Mouse (Mus musculus) 416B (cell line): ENCODE results near the gene Rerg.
"Not testable (repeated sequence)": the region's sequence is repeated elsewhere in the genome, so short reads cannot be mapped to it uniquely, and the experiment has no call there.

Experiments
- DNase-seq: peaks from one replicate; pipeline ENCODE4 v3.0.0; 2011; ENCODE audit warnings: low read depth

The Rerg gene

GRCm38 (mm10) chr6:137076225-137076624 lies 94.1 kb downstream of the Rerg start:
- DNase-seq = no peak

DNA sequence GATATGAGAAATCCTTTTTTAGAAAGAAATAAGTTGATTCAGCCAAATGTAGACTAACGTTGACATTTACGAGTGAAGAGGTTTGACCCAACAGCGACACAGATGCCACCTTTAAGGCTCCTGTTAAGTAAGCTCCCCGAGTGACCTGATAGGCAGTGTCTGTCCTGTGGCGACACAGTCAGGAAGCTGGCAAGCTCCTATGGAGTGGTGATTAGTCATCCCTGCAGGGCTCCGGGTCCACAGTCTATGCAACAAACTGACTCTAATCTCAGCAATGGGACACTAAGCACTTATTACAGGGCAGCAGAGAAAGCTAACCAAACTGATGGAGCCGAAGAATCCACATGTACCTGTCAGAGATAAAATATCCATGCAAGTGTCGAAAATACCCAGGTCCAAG lies 98.0 kb downstream of the Rerg start:
- DNase-seq = peak; percentile 61

- no peak for DNase-seq
Observed at GRCm38 (mm10) chr6:137071466-137071865, 98.8 kb downstream of the Rerg start.

- peak; percentile 63 for DNase-seq
Observed at GRCm38 (mm10) chr6:137065506-137065905, 104.8 kb downstream of the Rerg start.

DNA sequence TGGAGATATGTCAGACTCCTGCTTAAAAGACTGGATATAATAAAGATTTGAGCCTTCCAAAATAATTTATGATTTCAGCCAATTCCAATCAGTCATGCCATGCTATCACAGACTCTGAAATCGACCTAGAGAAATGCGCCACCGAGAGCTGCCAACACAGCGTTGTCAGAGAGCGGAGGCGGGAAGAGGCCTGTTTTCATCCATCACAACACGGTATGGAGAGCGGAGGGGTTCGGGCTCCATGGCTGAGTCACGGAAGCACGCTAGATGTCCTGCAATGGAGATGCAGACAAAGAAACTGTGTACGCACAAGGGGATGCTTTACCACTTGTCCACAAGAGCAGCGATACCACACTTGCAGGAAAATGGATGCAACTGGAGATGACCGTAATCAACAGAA lies 105.5 kb downstream of the Rerg start:
- DNase-seq = no peak

GRCm38 (mm10) chr6:137063239-137063940 lies 106.9 kb downstream of the Rerg start:
- peak; percentile 35 for DNase-seq

GRCm38 (mm10) chr6:137061880-137062531 lies 108.3 kb downstream of the Rerg start:
- DNase-seq = peak; percentile 32

GRCm38 (mm10) chr6:137060595-137060994 lies 109.7 kb downstream of the Rerg start:
- DNase-seq = no peak

DNA sequence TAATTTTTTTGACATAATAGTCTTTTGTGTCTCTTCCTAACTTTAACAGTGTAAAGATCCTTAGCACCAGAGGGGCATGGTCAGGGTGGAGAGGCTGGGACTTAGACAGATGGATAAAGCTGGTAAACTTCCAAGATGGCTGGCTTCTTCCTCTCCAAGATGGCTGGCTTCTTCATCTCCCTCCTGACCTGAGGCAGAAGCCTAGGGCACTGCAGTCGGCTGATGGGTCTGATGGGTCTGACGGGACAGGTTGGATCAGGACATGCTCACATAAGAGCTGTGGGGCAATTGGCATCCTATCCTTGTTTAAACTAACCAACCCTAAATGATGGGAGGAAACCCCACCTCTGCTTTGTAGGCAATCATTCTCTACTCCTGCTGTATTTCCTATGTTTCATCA lies 112.0 kb downstream of the Rerg start:
- DNase-seq = no peak

DNA sequence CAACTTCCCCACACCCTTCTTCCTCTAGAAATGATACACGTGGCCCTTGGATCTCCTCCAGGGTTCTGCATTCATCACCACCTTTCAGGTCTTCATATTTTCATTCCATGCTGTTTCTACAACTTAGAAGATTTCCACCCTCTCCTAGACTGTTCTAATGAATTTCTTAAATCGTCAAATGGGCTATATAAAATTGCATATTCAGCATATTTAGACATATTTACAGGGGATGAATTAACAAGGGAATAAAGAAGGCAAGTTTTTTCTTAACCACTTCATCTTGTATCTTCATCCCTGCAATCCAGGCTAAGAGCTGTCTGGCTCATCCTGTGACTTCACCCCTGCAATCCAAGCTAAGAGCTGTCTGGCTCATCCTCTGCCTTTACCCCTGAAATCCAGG lies 116.2 kb downstream of the Rerg start:
- DNase-seq = no peak

DNA sequence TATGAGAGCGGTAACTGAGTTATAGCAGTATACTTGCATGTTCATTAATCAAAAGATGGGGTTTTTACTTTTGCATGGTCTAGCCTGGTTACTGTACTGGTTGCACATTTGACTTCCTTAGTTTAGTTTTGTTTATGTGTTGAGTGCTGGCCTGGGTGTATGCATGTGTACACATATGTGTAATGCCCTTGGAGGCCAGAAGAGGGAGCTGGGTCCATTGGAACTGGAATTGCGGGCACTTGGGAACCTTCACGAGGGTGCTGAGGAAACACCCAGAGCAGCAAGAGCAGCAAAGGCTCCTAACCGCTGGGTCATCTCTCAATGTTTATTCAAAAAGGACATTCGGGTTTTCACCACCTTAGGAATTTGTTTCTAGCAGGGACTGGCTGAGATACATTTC lies 116.8 kb downstream of the Rerg start:
- DNase-seq = peak; percentile 55

DNA sequence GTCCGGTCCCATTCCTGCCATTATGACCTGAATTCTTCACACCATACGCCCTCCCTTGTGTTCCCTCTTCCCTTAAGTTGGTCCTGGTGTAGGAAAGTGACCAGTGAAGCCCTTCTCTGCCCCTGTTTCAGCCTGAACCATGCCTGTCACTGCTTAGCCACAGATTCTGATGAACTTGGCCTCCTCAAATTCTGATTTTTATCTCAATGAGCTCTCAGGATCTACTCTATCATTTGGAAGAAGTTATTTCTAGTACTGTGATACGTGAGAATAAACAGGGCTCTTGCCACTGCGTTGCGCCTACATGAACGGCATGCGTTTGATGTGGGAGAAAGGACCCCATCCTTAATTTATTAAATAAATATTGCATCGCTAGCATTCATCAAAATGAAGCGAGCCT lies 117.3 kb downstream of the Rerg start:
- DNase-seq = no peak

DNA sequence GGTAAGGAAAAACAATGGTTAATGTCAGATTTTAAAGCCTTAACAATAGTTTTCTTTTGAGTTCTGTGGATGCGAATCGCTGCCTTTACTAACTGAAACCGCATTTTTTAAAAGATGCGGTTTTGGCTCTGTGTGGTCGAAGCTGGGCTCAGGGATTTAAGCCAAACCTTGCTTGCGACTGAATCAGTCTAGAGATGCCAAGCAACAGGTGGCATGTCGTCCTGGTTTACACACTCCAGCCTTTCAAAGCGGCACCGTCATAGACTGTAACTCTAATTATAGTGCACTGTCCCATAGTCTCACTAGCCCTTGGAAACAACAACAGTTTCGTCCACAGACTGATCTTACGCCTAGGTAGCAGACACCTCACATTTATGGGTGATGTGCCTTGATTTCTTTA lies 123.3 kb downstream of the Rerg start:
- DNase-seq = no peak

DNA sequence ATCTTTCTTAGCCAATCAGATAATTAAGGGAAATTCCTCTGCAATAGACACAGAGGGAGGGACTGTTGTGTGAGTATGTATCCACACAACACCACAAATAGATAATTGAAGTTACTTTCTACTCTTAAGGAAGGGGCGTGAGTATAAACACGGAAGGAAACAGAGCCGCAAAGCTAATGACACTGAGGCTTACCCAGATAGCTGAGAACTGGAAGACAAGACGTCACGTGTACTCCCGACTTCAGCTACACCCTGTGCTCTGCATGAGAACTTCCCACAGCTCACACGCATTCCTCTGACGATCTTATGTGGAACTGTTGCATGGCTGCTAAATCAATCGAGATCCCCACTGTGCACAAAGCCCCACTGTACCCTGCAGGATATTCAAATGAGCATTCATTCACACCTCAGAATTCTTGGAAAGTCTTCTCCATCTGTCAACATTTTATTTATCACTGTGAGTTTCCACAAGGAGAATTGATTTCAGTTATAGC lies 125.2 kb downstream of the Rerg start:
- no peak for DNase-seq

DNA sequence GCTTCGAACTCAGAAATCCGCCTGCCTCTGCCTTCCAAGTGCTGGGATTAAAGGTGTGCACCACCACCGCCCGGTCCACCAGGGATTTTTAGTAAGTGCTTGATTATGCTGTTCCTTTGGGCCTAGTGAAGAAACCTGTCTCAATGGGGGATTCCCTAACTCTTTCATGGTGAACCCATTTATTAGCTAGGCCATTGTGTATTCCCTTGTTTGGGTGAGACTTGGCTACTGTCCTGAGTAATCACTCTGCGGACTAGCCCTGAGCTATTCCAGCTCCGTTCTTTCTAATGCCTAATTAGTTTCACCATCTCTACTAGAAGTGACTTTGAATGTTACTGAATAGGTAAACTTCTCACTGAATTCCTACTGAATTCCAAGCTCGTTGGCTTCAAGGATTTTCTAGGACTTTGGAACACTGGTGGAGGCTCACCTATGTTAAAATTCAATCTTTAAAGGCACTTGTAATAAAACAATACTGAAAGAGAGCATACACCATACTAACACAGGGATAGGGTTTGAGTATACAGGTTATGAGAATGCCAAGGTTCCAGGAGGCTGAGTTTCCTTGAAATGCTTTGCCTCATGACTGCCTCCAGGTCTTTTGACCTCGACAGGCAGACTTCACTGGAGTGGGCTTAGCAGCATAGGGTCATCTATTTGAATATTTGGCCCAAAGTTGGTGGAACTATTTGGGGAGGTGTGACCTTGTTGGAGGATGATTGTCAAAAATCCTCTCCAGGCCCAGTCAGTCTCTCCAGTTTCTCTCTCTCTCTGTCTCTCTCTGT lies 134.5 kb downstream of the Rerg start:
- DNase-seq = not testable (repeated sequence)

- DNase-seq = no peak
Observed at GRCm38 (mm10) chr6:137030611-137031097, 139.6 kb downstream of the Rerg start.

- no peak for DNase-seq
Observed at GRCm38 (mm10) chr6:137029931-137030610, 140.2 kb downstream of the Rerg start.

DNA sequence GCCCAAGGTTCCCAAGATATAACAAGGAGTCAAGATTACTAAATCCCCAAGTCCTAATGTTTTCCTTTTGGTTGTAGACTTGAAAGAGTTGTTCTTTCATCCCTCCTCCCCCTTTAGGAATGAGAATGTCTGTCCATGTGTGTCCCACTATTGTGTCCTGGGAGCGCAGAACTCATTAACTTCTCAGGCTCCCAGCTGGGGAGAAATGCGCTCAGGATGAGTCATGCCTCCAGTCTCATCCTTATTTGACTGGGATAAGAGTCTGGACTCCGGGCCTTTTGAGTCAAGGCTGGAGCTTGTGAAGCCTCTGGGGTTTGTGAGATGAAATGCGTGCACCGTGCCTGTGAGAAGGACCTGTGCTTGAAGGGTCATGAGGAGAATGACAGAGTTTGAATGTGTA lies 144.8 kb downstream of the Rerg start:
- no peak for DNase-seq

DNA sequence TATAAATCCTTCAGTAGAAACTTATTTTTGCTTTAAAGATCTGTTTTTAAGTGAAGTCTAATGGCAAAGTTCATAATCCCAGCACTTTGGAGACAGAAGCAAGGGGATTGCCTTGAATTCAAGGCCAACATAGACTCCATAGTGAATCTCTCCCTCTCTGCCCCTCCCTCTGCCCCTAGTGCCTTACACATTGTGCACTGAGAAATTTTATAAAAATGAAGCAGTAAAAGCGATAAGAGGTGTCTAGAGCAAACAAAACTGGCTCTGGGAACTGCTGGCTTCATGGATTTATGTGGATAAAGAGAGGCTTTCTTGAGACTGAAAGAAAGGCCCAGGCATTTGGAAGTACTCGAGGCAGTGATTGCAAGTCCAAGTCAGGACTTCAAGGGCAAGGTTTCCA lies 145.8 kb downstream of the Rerg start:
- DNase-seq = no peak

DNA sequence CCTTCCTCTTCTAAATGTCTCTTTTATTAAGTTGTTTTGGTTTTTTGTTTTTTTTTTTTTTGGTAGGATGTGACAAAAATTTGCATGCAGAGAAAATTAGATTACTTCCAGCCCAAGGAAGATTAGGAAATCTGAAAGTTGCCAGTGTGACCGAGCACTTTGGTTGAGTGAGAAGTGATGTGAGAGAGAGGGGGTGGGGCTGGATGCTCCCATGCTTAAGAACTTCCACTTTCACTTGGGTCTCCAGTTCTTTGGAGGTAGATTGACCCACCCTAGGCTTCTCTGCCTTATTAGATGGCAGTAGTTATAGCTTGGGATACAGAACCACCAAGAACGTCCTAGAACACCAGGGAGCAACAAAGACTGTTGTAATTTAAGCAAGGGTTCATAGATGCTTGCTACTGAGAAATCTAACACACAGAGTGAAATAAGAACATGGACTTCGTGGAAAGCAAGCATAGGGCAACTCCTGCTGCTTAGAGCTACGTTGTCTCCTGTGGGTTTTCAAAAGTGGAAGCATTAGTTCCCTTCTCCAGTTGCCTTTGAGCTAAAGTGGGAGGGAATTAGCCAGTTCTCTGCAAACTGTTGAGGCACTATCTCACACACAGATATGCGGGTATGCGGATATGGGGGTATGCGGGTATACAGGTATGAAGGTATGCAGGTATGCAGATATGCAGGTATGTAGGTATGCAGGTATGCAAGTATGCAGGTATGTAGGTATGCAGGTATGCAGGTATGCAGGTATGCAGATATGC lies 152.9 kb downstream of the Rerg start:
- DNase-seq = no peak

GRCm38 (mm10) chr6:137014346-137014745 lies 156.0 kb downstream of the Rerg start:
- DNase-seq = no peak
